Mouse (Mus musculus) olfactory bulb, adult 2 months (tissue): ENCODE measurements at regions not wholly inside any gene's neighbourhood (a gene's known extent, or its start where the extent isn't known, plus 50 kb on each side); places are given as distances from the start of the nearest gene placed in this dataset.

Source experiments
- CTCF ChIP-seq: fragments of 200-500 bp; IDR thresholded peaks from 2 replicates; pipeline ENCODE4 v1.5.1; 2012; ENCODE audit warnings: low read depth, mild to moderate bottlenecking, low read length, moderate library complexity; ENCODE audit not compliant: insufficient read depth
- POLR2A ChIP-seq: fragments of 200-500 bp; IDR thresholded peaks from 2 replicates; pipeline ENCODE4 v1.6.1; 2012; ENCODE audit warnings: mild to moderate bottlenecking, low read depth, low read length, moderate library complexity; ENCODE audit not compliant: insufficient read depth

DNA sequence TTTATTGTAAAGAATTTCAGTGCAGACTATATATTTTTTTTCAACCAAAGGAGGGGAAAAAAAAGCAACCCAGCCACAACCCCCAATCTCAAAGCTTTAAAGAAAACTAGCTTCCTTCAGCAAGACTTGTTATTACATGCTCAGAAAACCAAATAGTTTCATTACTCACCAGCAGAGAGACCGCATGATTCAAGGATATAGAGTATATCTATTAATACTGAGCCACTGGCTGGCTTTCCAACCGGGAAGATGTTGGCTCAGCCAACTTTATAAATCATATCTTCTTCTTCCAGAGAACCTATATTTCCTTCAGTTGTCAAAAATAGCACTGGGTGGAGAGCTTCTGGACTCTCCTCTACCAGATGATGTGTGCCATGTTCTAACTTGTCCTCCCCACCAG lies 133.2 kb downstream of the Trim33 start:
- no peak for TF ChIP-seq POLR2A
- no peak for TF ChIP-seq CTCF
